Mouse (Mus musculus) CH12.LX (cell line): Measurements from ENCODE around the gene Brd1. TPM values are rescaled to one million over a fixed set of nuclear protein-coding genes. Genes with fewer than 3 reads are reported as not detected.

Experiments
- DNase-seq: peaks from one replicate; pipeline ENCODE4 v3.0.0-alpha.2; 2013; ENCODE audit errors: extremely low read depth
- H3K27ac ChIP-seq: 2 replicates; pipeline ENCODE4 v1.5.1; 2012; ENCODE audit warnings: low read depth, mild to moderate bottlenecking, control low read depth, moderate library complexity; ENCODE audit not compliant: insufficient read depth
- H3K27me3 ChIP-seq: replicated peaks from 2 replicates; pipeline ENCODE3; 2012; ENCODE audit warnings: inconsistent platforms
- H3K36me3 ChIP-seq, 2 experiments: replicated peaks in 1 of 2; 2 replicates each; pipeline versions ENCODE3 to v1.6.1; 2012; ENCODE audit warnings: inconsistent platforms in 1 of 2, low read length in 1 of 2, mild to moderate bottlenecking in 1 of 2, mixed read lengths in 1 of 2, moderate library complexity in 1 of 2; ENCODE audit not compliant: control insufficient read depth in 1 of 2, insufficient read depth in 1 of 2
- H3K4me1 ChIP-seq, 2 experiments: 2 replicates each; pipeline ENCODE4 v1.6.1; 2012; ENCODE audit warnings: inconsistent platforms in 1 of 2, moderate library complexity in 1 of 2; ENCODE audit not compliant: insufficient read depth in 2 of 2, control insufficient read depth in 1 of 2
- H3K4me2 ChIP-seq: 2 replicates; pipeline ENCODE4 v1.6.1; 2012; ENCODE audit warnings: low read depth, mild to moderate bottlenecking, control low read depth; ENCODE audit not compliant: poor library complexity, insufficient read depth, severe bottlenecking
- H3K4me3 ChIP-seq, 3 experiments: fragments of 150-350 bp in 1 of 3; sonication (generic) in 1 of 3; replicated peaks in 1 of 3; 2 replicates each; pipeline versions ENCODE3 to v1.5.1; 2011 to 2012; ENCODE audit warnings: low read depth in 2 of 3, low read length in 2 of 3, mild to moderate bottlenecking in 2 of 3, moderate library complexity in 2 of 3, control low read depth in 1 of 3, improper control_type of control experiment in 1 of 3, inconsistent platforms in 1 of 3, mixed read lengths in 1 of 3; ENCODE audit not compliant: poor library complexity in 1 of 3
- H3K79me2 ChIP-seq: replicated peaks from 2 replicates; pipeline ENCODE4 v1.6.1; 2012; ENCODE audit warnings: mild to moderate bottlenecking, moderate library complexity; ENCODE audit not compliant: control insufficient read depth, poor library complexity, insufficient read depth, severe bottlenecking; ENCODE audit errors: extremely low read depth
- H3K9ac ChIP-seq: 2 replicates; pipeline ENCODE4 v1.6.1; 2012; ENCODE audit warnings: low read depth, mild to moderate bottlenecking, control low read depth, moderate library complexity; ENCODE audit not compliant: insufficient read depth
- H3K9me3 ChIP-seq: replicated peaks from 2 replicates; pipeline ENCODE3; 2012; ENCODE audit warnings: low read length, inconsistent platforms, mixed read lengths
- CTCF ChIP-seq, 2 experiments: IDR thresholded peaks in 1 of 2; conservative IDR thresholded peaks in 1 of 2; 2 replicates each; pipeline ENCODE4 v1.5.1; 2011 to 2012; ENCODE audit warnings: low read depth in 2 of 2, low read length in 2 of 2, improper control_type of control experiment in 1 of 2, inconsistent platforms in 1 of 2, mild to moderate bottlenecking in 1 of 2, moderate library complexity in 1 of 2
- MAX ChIP-seq: IDR thresholded peaks from 2 replicates; pipeline ENCODE4 v1.6.1; 2011; ENCODE audit warnings: low read length, improper control_type of control experiment
- NRF1 ChIP-seq: IDR thresholded peaks from 2 replicates; pipeline ENCODE4 v1.6.1; 2014; ENCODE audit warnings: low read depth, mild to moderate bottlenecking, inconsistent platforms, low read length, improper control_type of control experiment, moderate library complexity
- RAD21 ChIP-seq: IDR thresholded peaks from 2 replicates; pipeline ENCODE4 v1.6.1; 2011; ENCODE audit warnings: low read depth, mild to moderate bottlenecking, low read length, improper control_type of control experiment, moderate library complexity
- SMC3 ChIP-seq: IDR thresholded peaks from 2 replicates; pipeline ENCODE4 v1.6.1; 2011; ENCODE audit warnings: low read depth, low read length, improper control_type of control experiment
- ZC3H11A ChIP-seq: IDR thresholded peaks from 2 replicates; pipeline ENCODE4 v1.6.1; 2012; ENCODE audit warnings: low read depth, mild to moderate bottlenecking, inconsistent platforms, low read length, improper control_type of control experiment
- dilution Hi-C: fragments of 300-500 bp; cut with MboI; formaldehyde crosslinking; loops from 2 replicates; pipeline ENCODE4 v1.14.3; 2020; ENCODE audit warnings: low sequenced_read_pairs; ENCODE audit not compliant: extremely low pct_unique_long_range_greater_than_20kb, extremely low pct_ligation_motif_present
- in situ Hi-C: fragments of 300-500 bp; cut with MboI; formaldehyde crosslinking; loops from 3 replicates; pipeline ENCODE4 v1.14.3; 2019; ENCODE audit warnings: low sequenced_read_pairs, low pct_ligation_motif_present, low pct_unique_long_range_greater_than_20kb, mixed read lengths
- polyA plus RNA-seq: library from polyadenylated mRNA; unstranded; fragments of >175 nt; gene quantifications from 2 replicates; pipeline ENCODE4 v1.2.1, GENCODE M21; 2012; ENCODE audit warnings: low read depth; ENCODE audit not compliant: insufficient read length
- total RNA-seq, 2 experiments: library from RNA; depleted of rRNA; stranded (reverse); fragments of 300-350 nt in 1 of 2; fragments of >200 nt in 1 of 2; gene quantifications; 2 replicates each; pipeline ENCODE4 v1.2.3; 2012 to 2014

The Brd1 gene
- total and polyA plus RNA-seq, 3 experiments = 13.6 to 19.1 (median 16.2) TPM

DNA sequence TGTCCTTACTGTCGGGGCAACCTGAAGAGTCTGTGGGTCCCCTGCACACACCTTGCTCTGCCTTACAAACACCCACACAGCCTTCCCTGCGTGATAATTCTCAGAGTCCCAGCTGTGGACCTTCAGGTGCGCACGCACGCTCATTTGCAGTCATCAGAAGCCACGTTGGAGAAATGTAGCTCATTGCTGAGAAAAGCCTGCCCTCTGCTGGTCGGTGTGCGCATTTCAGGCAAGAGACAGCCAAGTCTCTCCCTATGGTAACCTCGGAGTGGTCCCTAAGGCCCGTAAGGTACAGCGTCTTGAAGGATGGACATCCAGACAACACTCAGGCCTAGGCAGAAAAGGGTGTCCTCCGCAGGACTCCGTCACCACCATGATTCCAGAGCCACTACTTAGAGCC is 83.0 kb downstream of the Brd1 start:
- TF ChIP-seq SMC3 = peak; percentile 59
- peak; percentile 81 for TF ChIP-seq RAD21
- TF ChIP-seq CTCF (conservative IDR thresholded peaks at IDR 0.05 in 1 of 2, IDR thresholded peaks at IDR 0.05 in 1 of 2; ENCODE audit: low read depth in 2 of 2, low read length in 2 of 2) = peak; percentile 84 to 92
- no peak for TF ChIP-seq ZC3H11A
- peak; percentile 75 for TF ChIP-seq NRF1
- no peak for TF ChIP-seq MAX
- no peaks in the 10 kb centered on the region for H3K36me3 ChIP-seq
- dilution Hi-C loops = no loop called here
- no peaks in the 10 kb centered on the region for H3K4me1 ChIP-seq
- no peak overlapping the region for H3K9ac ChIP-seq
- DNase-seq = peak; percentile 55
- H3K4me2 ChIP-seq = no peak overlapping the region
- H3K27ac ChIP-seq = no peak overlapping the region
- in situ Hi-C loops = no loop called here
- H3K27me3 ChIP-seq = peaks cover 60% of the 10 kb centered on the region
- H3K9me3 ChIP-seq = no peaks in the 10 kb centered on the region
- no peaks in the 10 kb centered on the region for H3K79me2 ChIP-seq
- H3K4me3 ChIP-seq = no peak overlapping the region

Other genes with a start within 250 kb of the Brd1 start
- not detected in 2 replicates for gene Zdhhc25, start 133.9 kb downstream of the Brd1 start, total RNA-seq (2012; rRNA removed)
- gene Zdhhc25, start 133.9 kb downstream of the Brd1 start, total RNA-seq (2014; rRNA removed) = not detected in 2 replicates
- gene Zdhhc25, start 133.9 kb downstream of the Brd1 start, polyA plus RNA-seq = not detected in 2 replicates
- gene Zbed4, start 17.4 kb upstream of the Brd1 start, total RNA-seq (2012; rRNA removed) = 13.8 and 16.7 TPM in 2 replicates
- 16.7 TPM in 2 replicates for gene Zbed4, start 17.4 kb upstream of the Brd1 start, total RNA-seq (2014; rRNA removed)
- 9.9 and 11.0 TPM in 2 replicates for gene Zbed4, start 17.4 kb upstream of the Brd1 start, polyA plus RNA-seq
- 10.3 and 10.7 TPM in 2 replicates for gene Alg12, start 85.1 kb upstream of the Brd1 start, total RNA-seq (2012; rRNA removed)
- gene Alg12, start 85.1 kb upstream of the Brd1 start, total RNA-seq (2014; rRNA removed) = 7.5 and 8.1 TPM in 2 replicates
- 7.1 and 8.5 TPM in 2 replicates for gene Alg12, start 85.1 kb upstream of the Brd1 start, polyA plus RNA-seq
- 85.0 and 150 TPM in 2 replicates for gene Creld2, start 85.4 kb upstream of the Brd1 start, total RNA-seq (2012; rRNA removed)
- gene Creld2, start 85.4 kb upstream of the Brd1 start, total RNA-seq (2014; rRNA removed) = 63.6 and 67.6 TPM in 2 replicates
- 93.8 and 107 TPM in 2 replicates for gene Creld2, start 85.4 kb upstream of the Brd1 start, polyA plus RNA-seq
- 19.0 and 20.4 TPM in 2 replicates for gene Pim3, start 128.0 kb upstream of the Brd1 start, total RNA-seq (2012; rRNA removed)
- 19.9 and 26.0 TPM in 2 replicates for gene Pim3, start 128.0 kb upstream of the Brd1 start, total RNA-seq (2014; rRNA removed)
- gene Pim3, start 128.0 kb upstream of the Brd1 start, polyA plus RNA-seq = 11.4 and 14.1 TPM in 2 replicates
- gene Ttll8, start 220.2 kb upstream of the Brd1 start, total RNA-seq (2012; rRNA removed) = not detected in 2 replicates
- gene Ttll8, start 220.2 kb upstream of the Brd1 start, total RNA-seq (2014; rRNA removed) = not detected in 2 replicates
- gene Ttll8, start 220.2 kb upstream of the Brd1 start, polyA plus RNA-seq = not detected in 2 replicates
- not detected in 2 replicates for gene Mlc1, start 244.8 kb upstream of the Brd1 start, total RNA-seq (2012; rRNA removed)
- not detected in 2 replicates for gene Mlc1, start 244.8 kb upstream of the Brd1 start, total RNA-seq (2014; rRNA removed)
- not detected in 2 replicates for gene Mlc1, start 244.8 kb upstream of the Brd1 start, polyA plus RNA-seq
- not detected in 2 replicates for gene Mov10l1, start 248.7 kb upstream of the Brd1 start, total RNA-seq (2012; rRNA removed)
- gene Mov10l1, start 248.7 kb upstream of the Brd1 start, total RNA-seq (2014; rRNA removed) = not detected in 2 replicates
- not detected in 2 replicates for gene Mov10l1, start 248.7 kb upstream of the Brd1 start, polyA plus RNA-seq